Mouse (Mus musculus): ENCODE data around the gene Klf7. TPM values are rescaled to one million over a fixed set of nuclear protein-coding genes. Genes with fewer than 3 reads are reported as not detected.

Gene Klf7
- total and polyA plus RNA-seq, 3 experiments, result 1.6 to 3.1 TPM; not detected in 1

DNA sequence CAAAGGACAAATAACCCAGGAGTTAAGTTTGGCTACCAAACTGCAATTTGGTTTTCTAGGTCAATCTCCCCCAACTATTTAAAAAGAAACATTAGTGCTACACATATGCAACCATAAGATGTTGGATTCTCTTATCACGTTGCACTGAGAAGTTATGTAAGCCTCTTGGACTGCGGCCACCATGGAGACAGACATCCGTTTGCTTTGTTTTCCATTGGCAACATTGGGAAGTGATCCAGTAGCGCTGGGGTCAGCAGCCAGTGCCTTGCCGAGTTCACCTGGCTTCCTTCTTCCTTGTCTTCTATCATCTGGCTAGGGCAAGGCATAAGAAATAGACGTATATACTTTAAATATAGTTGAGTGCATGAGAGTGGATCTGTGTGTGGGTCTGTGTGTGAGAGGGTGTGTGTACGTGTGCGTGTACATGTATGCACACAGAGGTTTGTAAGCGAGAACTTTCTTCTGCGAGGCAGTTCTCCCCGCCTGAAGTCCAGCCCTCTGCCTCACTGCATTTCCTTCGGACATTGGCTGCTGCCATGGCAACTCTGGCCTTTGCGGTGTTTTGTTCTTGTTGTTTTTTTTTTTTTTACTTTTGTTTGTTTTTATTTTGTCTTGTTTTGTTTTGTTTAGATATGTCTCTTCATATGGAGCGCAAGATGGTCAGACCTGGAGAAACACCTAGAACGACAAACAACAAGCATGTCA, 86.8 kb downstream of the Klf7 start:
- no peak for DNase-seq (ENCODE audit: low read depth, low spot score)
- no peaks in the 10 kb centered on the region for H3K27me3 ChIP-seq (ENCODE audit: control insufficient read depth in 1 of 2, insufficient read depth in 2 of 2, low read length in 2 of 2)
- no peak overlapping the region for H3K4me3 ChIP-seq (ENCODE audit: control insufficient read depth in 1 of 2, insufficient read depth in 1 of 2, low read depth in 2 of 2, low read length in 2 of 2)
- H3K79me2 ChIP-seq (ENCODE audit: control insufficient read depth, insufficient read depth, low read length, poor library complexity), result no peaks in the 10 kb centered on the region
- no peaks in the 10 kb centered on the region for H3K36me3 ChIP-seq (ENCODE audit: control insufficient read depth in 1 of 2, insufficient read depth in 2 of 2, low read length in 2 of 2)
- TF ChIP-seq MAZ (IDR thresholded peaks at IDR 0.05; ENCODE audit: low read depth, low read length) (no peak), MYC (IDR thresholded peaks at IDR 0.05; ENCODE audit: low read depth, low read length) (no peak), MEF2A (IDR thresholded peaks at IDR 0.05; ENCODE audit: extremely low read depth, insufficient replicate concordance, low read depth, low read length, poor library complexity, severe bottlenecking) (no peak), MAX (IDR thresholded peaks at IDR 0.05; ENCODE audit: low read length) (no peak), NELFE (IDR thresholded peaks at IDR 0.05; ENCODE audit: low read depth, low read length) (no peak), TCF12 (IDR thresholded peaks at IDR 0.05; ENCODE audit: low read depth, low read length) (no peak), BHLHE40 (IDR thresholded peaks at IDR 0.05; ENCODE audit: borderline replicate concordance, low read depth, low read length) (no peak)
- no peak overlapping the region for H3K9ac ChIP-seq (ENCODE audit: control insufficient read depth, low read depth, low read length, poor library complexity, severe bottlenecking)
- H3K27ac ChIP-seq (ENCODE audit: control insufficient read depth, low read depth, low read length), result no peak overlapping the region
- H3K9me3 ChIP-seq (replicated peaks; ENCODE audit: insufficient read depth, low read length), result no peaks in the 10 kb centered on the region
- peaks cover 0 to 2% of the 10 kb centered on the region in 2 experiments; a peak in 1 of 4 replicates for H3K4me1 ChIP-seq (ENCODE audit: control insufficient read depth in 1 of 2, insufficient read depth in 2 of 2, low read length in 2 of 2)

DNA sequence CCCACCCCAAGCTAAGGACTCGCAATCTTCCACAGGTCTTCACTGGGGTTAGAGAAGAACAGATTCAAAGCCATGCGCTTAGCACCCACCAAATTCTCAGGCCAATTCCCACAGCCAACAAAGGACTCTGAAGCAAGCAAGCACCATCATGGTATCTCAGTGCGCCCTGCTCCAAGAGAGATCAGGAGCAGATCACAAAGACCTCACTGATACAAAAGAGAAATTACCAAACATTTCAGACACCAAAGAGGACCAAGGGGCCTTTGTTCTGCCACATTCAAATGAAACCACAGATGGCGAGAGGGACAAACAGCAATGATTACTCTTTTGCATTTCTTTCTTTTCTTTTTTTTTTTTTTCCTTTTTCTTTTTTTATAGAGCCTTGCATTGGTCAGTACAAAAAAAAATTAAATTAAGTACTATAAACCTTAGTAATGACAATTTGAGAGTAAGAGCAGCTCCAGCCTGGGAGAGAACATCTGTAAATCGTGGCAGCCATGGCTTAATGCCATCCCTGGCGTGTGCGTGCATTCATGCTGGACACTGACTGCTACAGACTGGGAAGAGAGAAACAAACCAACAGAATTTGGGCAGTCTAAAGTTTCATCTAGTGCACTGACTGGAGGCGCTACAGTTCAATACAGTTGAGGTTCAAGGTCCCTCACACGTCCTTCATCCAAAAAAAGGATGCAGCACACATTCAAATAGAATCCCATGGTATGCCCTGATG, 89.4 kb downstream of the Klf7 start:
- DNase-seq (ENCODE audit: low read depth, low spot score), result no peak
- TF ChIP-seq UBTF (IDR thresholded peaks at IDR 0.05; ENCODE audit: borderline replicate concordance, insufficient read depth, low read depth, low read length) (no peak), MYB (IDR thresholded peaks at IDR 0.05; ENCODE audit: low read depth, low read length) (no peak), GABPA (IDR thresholded peaks at IDR 0.05; ENCODE audit: low read depth, low read length) (no peak)
- Histone ChIP-seq H3K4me3 (ENCODE audit: control insufficient read depth in 1 of 2, insufficient read depth in 1 of 2, low read depth in 2 of 2, low read length in 2 of 2) (no peak overlapping the region), H3K9ac (ENCODE audit: control insufficient read depth, low read depth, low read length, poor library complexity, severe bottlenecking) (no peak overlapping the region), H3K36me3 (ENCODE audit: control insufficient read depth in 1 of 2, insufficient read depth in 2 of 2, low read length in 2 of 2) (no peaks in the 10 kb centered on the region), H3K79me2 (ENCODE audit: control insufficient read depth, insufficient read depth, low read length, poor library complexity) (no peaks in the 10 kb centered on the region), H3K4me1 (ENCODE audit: control insufficient read depth in 1 of 2, insufficient read depth in 2 of 2, low read length in 2 of 2) (peaks cover 0 to 2% of the 10 kb centered on the region in 2 experiments; a peak in 1 of 4 replicates), H3K27me3 (ENCODE audit: control insufficient read depth in 1 of 2, insufficient read depth in 2 of 2, low read length in 2 of 2) (no peaks in the 10 kb centered on the region), H3K27ac (ENCODE audit: control insufficient read depth, low read depth, low read length) (no peak overlapping the region), H3K9me3 (replicated peaks; ENCODE audit: insufficient read depth, low read length) (no peaks in the 10 kb centered on the region)

DNA sequence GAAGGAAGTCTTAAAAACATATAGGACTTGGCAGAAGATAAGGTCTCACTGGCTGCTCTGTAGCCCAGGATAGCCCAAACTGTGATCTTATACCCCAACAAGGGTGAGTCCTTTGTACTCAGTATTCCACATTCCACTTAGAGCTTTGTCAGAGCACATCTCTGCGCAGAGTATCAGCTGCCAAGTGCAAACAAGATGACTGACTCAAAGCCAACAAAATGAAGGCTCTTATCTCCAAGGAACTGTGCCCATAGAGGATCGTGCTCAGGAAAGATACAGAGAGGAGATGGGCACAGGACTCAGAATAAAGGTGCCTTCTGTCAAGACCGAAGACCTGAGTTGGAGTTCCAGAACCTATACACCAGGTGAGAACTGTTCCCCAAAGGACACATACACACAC, 100.1 kb downstream of the Klf7 start:
- Histone ChIP-seq H3K9me3 (replicated peaks; ENCODE audit: insufficient read depth, low read length) (no peaks in the 10 kb centered on the region), H3K9ac (ENCODE audit: control insufficient read depth, low read depth, low read length, poor library complexity, severe bottlenecking) (no peak overlapping the region), H3K4me1 (ENCODE audit: control insufficient read depth in 1 of 2, insufficient read depth in 2 of 2, low read length in 2 of 2) (no peaks in the 10 kb centered on the region), H3K79me2 (ENCODE audit: control insufficient read depth, insufficient read depth, low read length, poor library complexity) (no peaks in the 10 kb centered on the region), H3K36me3 (ENCODE audit: control insufficient read depth in 1 of 2, insufficient read depth in 2 of 2, low read length in 2 of 2) (no peaks in the 10 kb centered on the region), H3K27me3 (ENCODE audit: control insufficient read depth in 1 of 2, insufficient read depth in 2 of 2, low read length in 2 of 2) (no peaks in the 10 kb centered on the region), H3K4me3 (ENCODE audit: control insufficient read depth in 1 of 2, insufficient read depth in 1 of 2, low read depth in 2 of 2, low read length in 2 of 2) (no peak overlapping the region), H3K27ac (ENCODE audit: control insufficient read depth, low read depth, low read length) (no peak overlapping the region)
- DNase-seq (ENCODE audit: low read depth, low spot score), result no peak
- no peak for TF ChIP-seq CHD2 (IDR thresholded peaks at IDR 0.05; ENCODE audit: low read length)
- TF ChIP-seq CTCF (IDR thresholded peaks at IDR 0.05 in 2 of 3, conservative IDR thresholded peaks at IDR 0.05 in 1 of 3; ENCODE audit: control insufficient read depth in 1 of 3, insufficient read depth in 1 of 3, low read depth in 2 of 3, low read length in 3 of 3, poor library complexity in 1 of 3, severe bottlenecking in 1 of 3), result no peak
- no peak for TF ChIP-seq EP300 (IDR thresholded peaks at IDR 0.05; ENCODE audit: low read depth in 1 of 2, low read length in 2 of 2)
- no peak for TF ChIP-seq ZKSCAN1 (IDR thresholded peaks at IDR 0.05; ENCODE audit: low read depth, low read length)
- TF ChIP-seq MAZ (IDR thresholded peaks at IDR 0.05; ENCODE audit: low read depth, low read length), result no peak
- TF ChIP-seq TCF12 (IDR thresholded peaks at IDR 0.05; ENCODE audit: low read depth, low read length), result no peak
- no peak for TF ChIP-seq ZMIZ1 (IDR thresholded peaks at IDR 0.05; ENCODE audit: low read depth, low read length)
- no peak for TF ChIP-seq MAX (IDR thresholded peaks at IDR 0.05; ENCODE audit: low read length)
- no peak for TF ChIP-seq HCFC1 (IDR thresholded peaks at IDR 0.05; ENCODE audit: low read depth, low read length)
- TF ChIP-seq GABPA (IDR thresholded peaks at IDR 0.05; ENCODE audit: low read depth, low read length), result no peak
- no peak for TF ChIP-seq BHLHE40 (IDR thresholded peaks at IDR 0.05; ENCODE audit: borderline replicate concordance, low read depth, low read length)
- no peak for TF ChIP-seq RAD21 (IDR thresholded peaks at IDR 0.05; ENCODE audit: low read depth, low read length)
- no peak for TF ChIP-seq POLR2AphosphoS5 (IDR thresholded peaks at IDR 0.05; ENCODE audit: borderline replicate concordance, low read depth, low read length)
- TF ChIP-seq MEF2A (IDR thresholded peaks at IDR 0.05; ENCODE audit: extremely low read depth, insufficient replicate concordance, low read depth, low read length, poor library complexity, severe bottlenecking), result no peak
- no peak for TF ChIP-seq ETS1 (IDR thresholded peaks at IDR 0.05; ENCODE audit: low read depth, low read length)

Data from MEL (cell line).